Mouse (Mus musculus): ENCODE results near the gene Fmo2. TPM values are rescaled to one million over a fixed set of nuclear protein-coding genes. Genes with fewer than 3 reads are reported as not detected.

Gene Fmo2
- total RNA-seq, 2 experiments from 2014 or later: 3.2 to 5.5 TPM

GRCm38 (mm10) chr1:162857766-162858747 is 40.5 kb downstream of the Fmo2 start:
- DNase-seq (ENCODE audit: low spot score in 2 of 2): no peak

GRCm38 (mm10) chr1:162853812-162854482 is 44.6 kb downstream of the Fmo2 start:
- DNase-seq (ENCODE audit: low spot score in 2 of 2): no peak

GRCm38 (mm10) chr1:162847554-162847953 is 51.0 kb downstream of the Fmo2 start:
- no peak for DNase-seq (ENCODE audit: low spot score in 2 of 2)

- no peak for DNase-seq (ENCODE audit: low spot score in 2 of 2)
Measured at GRCm38 (mm10) chr1:162840211-162840610, 58.3 kb downstream of the Fmo2 start.

- DNase-seq (ENCODE audit: low spot score in 2 of 2): no peak
Measured at GRCm38 (mm10) chr1:162838976-162839375, 59.5 kb downstream of the Fmo2 start.

- no peak for DNase-seq (ENCODE audit: low spot score in 2 of 2)
Measured at GRCm38 (mm10) chr1:162834342-162834741, 64.2 kb downstream of the Fmo2 start.

GRCm38 (mm10) chr1:162832574-162832953 is 66.0 kb downstream of the Fmo2 start:
- DNase-seq (ENCODE audit: low spot score in 2 of 2): no peak

GRCm38 (mm10) chr1:162831838-162832573 is 66.5 kb downstream of the Fmo2 start:
- DNase-seq (ENCODE audit: low spot score in 2 of 2): no peak

Other genes with a start within 250 kb of the Fmo2 start
- not detected for gene Myocos, start 240.5 kb downstream of the Fmo2 start, total RNA-seq (2021)
- 100 to 1,000 TPM; 184 to 186 TPM for gene Prrc2c, start 158.2 kb downstream of the Fmo2 start, total RNA-seq (2021)
- not detected for gene Fmo4, start 84.8 kb downstream of the Fmo2 start, total RNA-seq (2021)
- 1 to 10 TPM; 7.3 to 8.6 TPM for gene Fmo1, start 32.1 kb downstream of the Fmo2 start, total RNA-seq (2021)
- not detected for gene Fmo6, start 38.8 kb upstream of the Fmo2 start, total RNA-seq (2021)
- not detected for gene Fmo3, start 85.8 kb upstream of the Fmo2 start, total RNA-seq (2021)
- not detected for gene Mroh9, start 186.9 kb upstream of the Fmo2 start, total RNA-seq (2021)

Measured in layer of hippocampus, adult 18-20 months (tissue).